In genomic region chr11:100640159-100640906, GRCm38 (mm10) we compare ENCODE assay signal across 9 mouse cellular contexts. TPM values are rescaled to one million over a fixed set of nuclear protein-coding genes. Genes with fewer than 3 reads are reported as not detected.
DNase-seq lines count a peak whose midpoint lies in the region; ATAC-seq lines count a peak whose summit lies in the region.
"Had no signal": no experiment of that assay in that cellular context is flagged by ENCODE, and none has a peak within 500 bp of the region (broad histone marks: within the 10 kb centered on the region; RNA-seq: fewer than 3 reads in every experiment).

No protein-coding gene starts in this region.

- peak overlapping the region; percentile 39 for H3K4me3 ChIP-seq in lung, embryonic 15.5 days
- peak overlapping the region; percentile 28 to 36 for H3K4me3 ChIP-seq in heart, embryonic 14.5 days (ENCODE audit: control insufficient read depth in 1 of 2, insufficient read depth in 1 of 2, low read depth in 1 of 2, low read length in 2 of 2)
- peak overlapping the region; percentile 24 for H3K4me3 ChIP-seq in stomach, embryonic 14.5 days (ENCODE audit: low read depth, low read length)
- H3K4me3 ChIP-seq: erythroblast, embryonic 14.5 days had no signal

- peak overlapping the region; percentile 23; the same call in 1 of the 2 replicates for H3K9ac ChIP-seq in lung, embryonic 15.5 days
- H3K9ac ChIP-seq in heart, embryonic 14.5 days (ENCODE audit: low read length) = peak overlapping the region; percentile 42; the same call in 1 of the 2 replicates
- H3K9ac ChIP-seq in stomach, embryonic 14.5 days (replicated peaks; ENCODE audit: low read depth, low read length) = no peak overlapping the region

- peaks cover 8% of the 10 kb centered on the region; the same call in 1 of the 2 replicates for H3K4me1 ChIP-seq in lung, embryonic 15.5 days
- H3K4me1 ChIP-seq in heart, embryonic 14.5 days (ENCODE audit: control insufficient read depth in 2 of 2, insufficient read depth in 2 of 2, low read length in 2 of 2) = peaks cover 3 to 8% of the 10 kb centered on the region in 2 experiments; a peak in 2 of 4 replicates
- H3K4me1 ChIP-seq in stomach, embryonic 14.5 days (ENCODE audit: control insufficient read depth, insufficient read depth, low read length) = peaks cover 6% of the 10 kb centered on the region; the same call in 1 of the 2 replicates

- H3K27me3 ChIP-seq in lung, embryonic 15.5 days = peaks cover 25% of the 10 kb centered on the region
- peaks cover 27% of the 10 kb centered on the region for H3K27me3 ChIP-seq in heart, embryonic 14.5 days (ENCODE audit: control insufficient read depth, insufficient read depth, low read length)
- H3K27me3 ChIP-seq in stomach, embryonic 14.5 days (ENCODE audit: control insufficient read depth, insufficient read depth, low read length) = peaks cover 11% of the 10 kb centered on the region; the same call in 1 of the 2 replicates

- no peak for DNase-seq in lung, postnatal 25 days (ENCODE audit: low spot score)
- DNase-seq in kidney, postnatal 36 days = peak; percentile 19 to 66
- no peak for DNase-seq in spleen, adult 12 weeks (ENCODE audit: low spot score)

- H3K4me2 ChIP-seq in lung, embryonic 15.5 days = peak overlapping the region; percentile 80
- H3K4me2 ChIP-seq in heart, embryonic 14.5 days (ENCODE audit: low read length) = peak overlapping the region; percentile 64
- peak overlapping the region; percentile 70 for H3K4me2 ChIP-seq in stomach, embryonic 14.5 days (replicated peaks; ENCODE audit: low read depth, low read length)

- no peaks in the 10 kb centered on the region for H3K36me3 ChIP-seq in lung, embryonic 15.5 days
- no peaks in the 10 kb centered on the region for H3K36me3 ChIP-seq in heart, embryonic 14.5 days (ENCODE audit: control insufficient read depth, insufficient read depth, low read length)
- no peaks in the 10 kb centered on the region for H3K36me3 ChIP-seq in stomach, embryonic 14.5 days (ENCODE audit: control insufficient read depth, insufficient read depth, low read length)

- no peak overlapping the region for H3K27ac ChIP-seq in lung, embryonic 15.5 days
- H3K27ac ChIP-seq in heart, embryonic 14.5 days (replicated peaks in 1 of 2; ENCODE audit: control insufficient read depth in 1 of 2, insufficient read depth in 1 of 2, low read depth in 2 of 2, low read length in 2 of 2) = no peak overlapping the region
- no peak overlapping the region for H3K27ac ChIP-seq in stomach, embryonic 14.5 days (ENCODE audit: low read length)

- no peaks in the 10 kb centered on the region for H3K9me3 ChIP-seq in lung, embryonic 15.5 days
- no peaks in the 10 kb centered on the region for H3K9me3 ChIP-seq in heart, embryonic 14.5 days (ENCODE audit: control insufficient read depth, low read length)
- H3K9me3 ChIP-seq in stomach, embryonic 14.5 days (ENCODE audit: control insufficient read depth, low read depth, low read length) = no peaks in the 10 kb centered on the region

- ATAC-seq in lung, embryonic 15.5 days (ENCODE audit: borderline replicate concordance, extremely low read depth, low FRiP score, low TSS enrichment) = no peak
- peak; percentile 82 for ATAC-seq in common myeloid progenitor, adult 5-6 weeks (replicated peaks; ENCODE audit: low read depth, poor library complexity, severe bottlenecking)
- no peak for ATAC-seq in heart, embryonic 14.5 days (ENCODE audit: insufficient number of reproducible peaks, insufficient read depth, low FRiP score, low read depth)
- peak; percentile 64 for ATAC-seq in megakaryocyte-erythroid progenitor cell, adult 5-6 weeks (replicated peaks; ENCODE audit: low FRiP score, low TSS enrichment, poor library complexity, severe bottlenecking)
- ATAC-seq in stomach, embryonic 14.5 days (ENCODE audit: insufficient number of reproducible peaks, insufficient read depth, low FRiP score, low read depth) = no peak

- 6% methylated on average over 52 of the region's 52 CpGs for WGBS in lung, embryonic 15.5 days
- 7% methylated on average over 52 of the region's 52 CpGs for WGBS in heart, embryonic 14.5 days
- 9% methylated on average over 52 of the region's 52 CpGs for WGBS in stomach, embryonic 14.5 days

RNA-seq across cellular contexts. Expression of gene Dnajc7, which starts 20.4 kb away (rescaled TPM):
- polyA plus RNA-seq in lung, embryonic 15.5 days (2015; fragmentation: Nextera tagmentation; extraction: Ambion mirVana) = 215 and 229 TPM in 2 replicates
- total RNA-seq in common myeloid progenitor, adult 5-6 weeks (2017) = 91.4 and 211 TPM in 2 replicates
- polyA plus RNA-seq in heart, embryonic 14.5 days (2014; fragmentation: Nextera tagmentation; extraction: Ambion mirVana) = 66.4 and 69.6 TPM in 2 replicates
- 133 and 176 TPM in 2 replicates for total RNA-seq in megakaryocyte-erythroid progenitor cell, adult 5-6 weeks (2014; fragmentation: Nextera tagmentation)
- 139 and 147 TPM in 2 replicates for total RNA-seq in megakaryocyte-erythroid progenitor cell, adult 5-6 weeks (2017)
- polyA plus RNA-seq in stomach, embryonic 14.5 days (2014; fragmentation: Nextera tagmentation; extraction: Ambion mirVana) = 84.0 and 95.4 TPM in 2 replicates

RNA-seq across cellular contexts. Expression of gene Nkiras2, which starts 21.3 kb away (rescaled TPM):
- polyA plus RNA-seq in lung, embryonic 15.5 days (2015; fragmentation: Nextera tagmentation; extraction: Ambion mirVana) = 57.1 and 58.7 TPM in 2 replicates
- 14.0 and 16.2 TPM in 2 replicates for total RNA-seq in common myeloid progenitor, adult 5-6 weeks (2017)
- polyA plus RNA-seq in heart, embryonic 14.5 days (2014; fragmentation: Nextera tagmentation; extraction: Ambion mirVana) = 76.6 and 81.1 TPM in 2 replicates
- 14.2 and 14.9 TPM in 2 replicates for total RNA-seq in megakaryocyte-erythroid progenitor cell, adult 5-6 weeks (2014; fragmentation: Nextera tagmentation)
- 4.2 and 11.2 TPM in 2 replicates for total RNA-seq in megakaryocyte-erythroid progenitor cell, adult 5-6 weeks (2017)
- polyA plus RNA-seq in stomach, embryonic 14.5 days (2014; fragmentation: Nextera tagmentation; extraction: Ambion mirVana) = 62.8 and 63.1 TPM in 2 replicates

RNA-seq across cellular contexts. Expression of gene Zfp385c, which starts 51.9 kb away (rescaled TPM):
- polyA plus RNA-seq in lung, embryonic 15.5 days (2015; fragmentation: Nextera tagmentation; extraction: Ambion mirVana) = 0.06 and 0.13 TPM in 2 replicates
- total RNA-seq in common myeloid progenitor, adult 5-6 weeks (2017) = not detected in 2 replicates
- polyA plus RNA-seq in heart, embryonic 14.5 days (2014; fragmentation: Nextera tagmentation; extraction: Ambion mirVana) = 0.26 and 0.35 TPM in 2 replicates
- not detected in 2 replicates for total RNA-seq in megakaryocyte-erythroid progenitor cell, adult 5-6 weeks (2014; fragmentation: Nextera tagmentation)
- total RNA-seq in megakaryocyte-erythroid progenitor cell, adult 5-6 weeks (2017) = not detected in 2 replicates
- polyA plus RNA-seq in stomach, embryonic 14.5 days (2014; fragmentation: Nextera tagmentation; extraction: Ambion mirVana) = 0.22 TPM in 1 of 2 replicates, not detected in the other
- polyA plus RNA-seq: erythroblast, embryonic 14.5 days had no signal

Comparison
In these comparisons a context has a peak if more than half of its experiments do, and no peak if none do; other contexts are left out.
1. ATAC-seq: peak in common myeloid progenitor, adult 5-6 weeks (single experiment) and megakaryocyte-erythroid progenitor cell, adult 5-6 weeks (single experiment); none in lung, embryonic 15.5 days (single experiment), heart, embryonic 14.5 days (single experiment) and stomach, embryonic 14.5 days (single experiment).
2. DNase-seq: peak in kidney, postnatal 36 days (2 of 2); none in lung, postnatal 25 days (single experiment) and spleen, adult 12 weeks (single experiment).
3. Peak in every context shown above with its lines, with median percentiles within 50 percentile points of each other: H3K4me2 ChIP-seq and H3K4me3 ChIP-seq.